Mouse (Mus musculus): ENCODE measurements around the gene Myo1b.

GRCm38 (mm10) chr1:51849570-51850211 lies 66.2 kb downstream of the Myo1b start:
- TF ChIP-seq GATA1 (IDR thresholded peaks at IDR 0.05; ENCODE audit: low read length) (no peak), TAL1 (IDR thresholded peaks at IDR 0.05; ENCODE audit: low read length) (no peak)
